Mouse (Mus musculus) heart, postnatal 25 days (tissue): Measurements from ENCODE around the gene Usp51. TPM values are rescaled to one million over a fixed set of nuclear protein-coding genes. Genes with fewer than 3 reads are reported as not detected.

Experiments used
- total RNA-seq, 2 experiments: library from RNA; stranded (reverse); gene quantifications; 2 replicates each; pipeline ENCODE4 v1.2.3; 2021

Usp51 gene
- total RNA-seq, 2 experiments from 2014 or later = not detected

Other genes with a start within 250 kb of the Usp51 start
- gene Shroom2, start 237.0 kb upstream of the Usp51 start, total RNA-seq = 1 to 10 TPM; 2.9 to 4.7 TPM
- gene Gpr143, start 224.5 kb upstream of the Usp51 start, total RNA-seq = not detected
- 10 to 100 TPM in 1 of 2 experiments, 1 to 10 TPM in 1; 8.8 to 11.0 TPM for gene Mageh1, start 31.1 kb downstream of the Usp51 start, total RNA-seq
- not detected for gene Foxr2, start 112.3 kb downstream of the Usp51 start, total RNA-seq
- gene Rragb, start 133.5 kb downstream of the Usp51 start, total RNA-seq = 1 to 10 TPM; 3.2 to 4.0 TPM
- gene Klf8, start 231.0 kb downstream of the Usp51 start, total RNA-seq = under 1 TPM; 0.22 to 0.31 TPM